Mouse (Mus musculus) embryonic facial prominence, embryonic 12.5 days (tissue): ENCODE data around the gene Hivep3. TPM values are rescaled to one million over a fixed set of nuclear protein-coding genes. Genes with fewer than 3 reads are reported as not detected.

Experiments
- ATAC-seq: fragments of 200-750 bp; cut with Nextera tagmentation; 2 replicates; pipeline ENCODE4 v1.8.0; 2017; ENCODE audit not compliant: insufficient number of reproducible peaks, insufficient read depth, low FRiP score, low TSS enrichment
- H3K27ac ChIP-seq: fragments of 300-500 bp; sonication (generic); 2 replicates; pipeline ENCODE4 v1.5.1; 2016; ENCODE audit warnings: mild to moderate bottlenecking
- H3K27me3 ChIP-seq: fragments of 300-500 bp; sonication (generic); 2 replicates; pipeline ENCODE4 v1.6.1; 2016; ENCODE audit warnings: mild to moderate bottlenecking, moderate library complexity
- H3K36me3 ChIP-seq: fragments of 300-500 bp; sonication (generic); 2 replicates; pipeline ENCODE4 v1.6.1; 2016; ENCODE audit warnings: mild to moderate bottlenecking
- H3K4me1 ChIP-seq: fragments of 300-500 bp; sonication (generic); 2 replicates; pipeline ENCODE4 v1.6.1; 2016
- H3K4me2 ChIP-seq: fragments of 300-500 bp; sonication (generic); replicated peaks from 2 replicates; pipeline ENCODE4 v1.6.1; 2016; ENCODE audit warnings: mild to moderate bottlenecking, moderate library complexity
- H3K4me3 ChIP-seq: fragments of 300-500 bp; sonication (generic); 2 replicates; pipeline ENCODE4 v1.5.1; 2016; ENCODE audit warnings: mild to moderate bottlenecking
- H3K9ac ChIP-seq: fragments of 300-500 bp; sonication (generic); 2 replicates; pipeline ENCODE4 v1.6.1; 2016; ENCODE audit warnings: mild to moderate bottlenecking, moderate library complexity
- H3K9me3 ChIP-seq: fragments of 300-500 bp; sonication (generic); 2 replicates; pipeline ENCODE4 v1.6.1; 2016; ENCODE audit warnings: mild to moderate bottlenecking, moderate library complexity
- WGBS: fragments of 180-500 bp; shearing (Covaris S2); methylation state at CpG from one replicate; pipeline ENCODE4 v1.1.7; 2016; 5-methylcytosine and 5-hydroxymethylcytosine counted together
- polyA plus RNA-seq: library from polyadenylated mRNA; unstranded; fragments of >200 nt; fragmentation: Nextera tagmentation; extraction: Ambion mirVana; gene quantifications from 2 replicates; pipeline ENCODE4 v1.2.1, GENCODE M21; 2016

Gene Hivep3
- polyA plus RNA-seq = 3.2 and 3.5 TPM in 2 replicates

- Histone ChIP-seq H3K4me3 (peak within 1 kb of the TSS; percentile 69), H3K4me1 (peaks cover 4% of the 10 kb centered on the region; the same call in 1 of the 2 replicates), H3K27me3 (peaks cover 17% of the 10 kb centered on the region), H3K9ac (peak within 1 kb of the TSS; percentile 57), H3K27ac (peak within 1 kb of the TSS; percentile 61; the same call in 1 of the 2 replicates), H3K36me3 (no peaks in the 10 kb centered on the region), H3K9me3 (no peaks in the 10 kb centered on the region), H3K4me2 (peak within 1 kb of the TSS; percentile 96)
- WGBS = under 1% methylated on average over 47 of the region's 47 CpGs
- ATAC-seq = peak; percentile 98
Measured at GRCm38 (mm10) chr4:119733184-119733880, at the start of gene Hivep3. Gene Hivep3, plus strand, starts transcription at chr4:119733784.

- ATAC-seq = no peak
- WGBS = 89% methylated on average over 2 of the region's 2 CpGs
Measured at GRCm38 (mm10) chr4:119685746-119686145, 47.8 kb upstream of the Hivep3 start.

GRCm38 (mm10) chr4:119698339-119698738, 35.2 kb upstream of the Hivep3 start:
- 42% methylated on average over 2 of the region's 2 CpGs for WGBS
- no peak for ATAC-seq

More at GRCm38 (mm10) chr4:119685746-119686145, 47.8 kb upstream of the Hivep3 start:
- Histone ChIP-seq H3K9ac (no peak overlapping the region), H3K27me3 (no peaks in the 10 kb centered on the region), H3K4me3 (no peak overlapping the region), H3K36me3 (no peaks in the 10 kb centered on the region), H3K4me1 (no peaks in the 10 kb centered on the region), H3K9me3 (no peaks in the 10 kb centered on the region), H3K4me2 (no peak overlapping the region), H3K27ac (no peak overlapping the region)

GRCm38 (mm10) chr4:119701269-119701954, 32.2 kb upstream of the Hivep3 start:
- Histone ChIP-seq H3K4me3 (no peak overlapping the region), H3K27ac (no peak overlapping the region), H3K9me3 (no peaks in the 10 kb centered on the region), H3K4me2 (no peak overlapping the region), H3K9ac (no peak overlapping the region), H3K36me3 (no peaks in the 10 kb centered on the region), H3K4me1 (peaks cover 7% of the 10 kb centered on the region; the same call in 1 of the 2 replicates), H3K27me3 (no peaks in the 10 kb centered on the region)
- no peak for ATAC-seq
- WGBS = 85% methylated on average over 11 of the region's 11 CpGs

More at GRCm38 (mm10) chr4:119698339-119698738, 35.2 kb upstream of the Hivep3 start:
- Histone ChIP-seq H3K9ac (no peak overlapping the region), H3K4me2 (no peak overlapping the region), H3K4me3 (no peak overlapping the region), H3K36me3 (no peaks in the 10 kb centered on the region), H3K4me1 (peaks cover 7% of the 10 kb centered on the region; the same call in 1 of the 2 replicates), H3K27me3 (no peaks in the 10 kb centered on the region), H3K27ac (no peak overlapping the region), H3K9me3 (no peaks in the 10 kb centered on the region)

GRCm38 (mm10) chr4:119703965-119704364, 29.6 kb upstream of the Hivep3 start:
- Histone ChIP-seq H3K27ac (no peak overlapping the region), H3K4me1 (peaks cover 7% of the 10 kb centered on the region; the same call in 1 of the 2 replicates), H3K9ac (no peak overlapping the region), H3K27me3 (no peaks in the 10 kb centered on the region), H3K36me3 (no peaks in the 10 kb centered on the region), H3K9me3 (no peaks in the 10 kb centered on the region), H3K4me2 (no peak overlapping the region), H3K4me3 (no peak overlapping the region)
- WGBS = 86% methylated on average over 8 of the region's 8 CpGs
- no peak for ATAC-seq

GRCm38 (mm10) chr4:119707326-119707725, 26.3 kb upstream of the Hivep3 start:
- no peaks in the 10 kb centered on the region for H3K9me3 ChIP-seq
- no peaks in the 10 kb centered on the region for H3K27me3 ChIP-seq
- H3K4me2 ChIP-seq = no peak overlapping the region
- peaks cover 2% of the 10 kb centered on the region; the same call in 1 of the 2 replicates for H3K4me1 ChIP-seq
- H3K9ac ChIP-seq = no peak overlapping the region
- 71% methylated on average over 5 of the region's 5 CpGs for WGBS
- no peak overlapping the region for H3K27ac ChIP-seq
- H3K36me3 ChIP-seq = no peaks in the 10 kb centered on the region
- H3K4me3 ChIP-seq = no peak overlapping the region
- no peak for ATAC-seq

- no peaks in the 10 kb centered on the region for H3K27me3 ChIP-seq
- H3K4me2 ChIP-seq = no peak overlapping the region
- H3K4me3 ChIP-seq = no peak overlapping the region
- no peak overlapping the region for H3K9ac ChIP-seq
- 30% methylated on average over 3 of the region's 3 CpGs for WGBS
- ATAC-seq = no peak
- no peaks in the 10 kb centered on the region for H3K9me3 ChIP-seq
- H3K36me3 ChIP-seq = no peaks in the 10 kb centered on the region
- H3K27ac ChIP-seq = no peak overlapping the region
- no peaks in the 10 kb centered on the region for H3K4me1 ChIP-seq
Measured at GRCm38 (mm10) chr4:119707751-119708150, 25.8 kb upstream of the Hivep3 start.

- Histone ChIP-seq H3K27me3 (no peaks in the 10 kb centered on the region), H3K27ac (no peak overlapping the region), H3K4me1 (no peaks in the 10 kb centered on the region), H3K9me3 (no peaks in the 10 kb centered on the region), H3K4me3 (no peak overlapping the region), H3K4me2 (no peak overlapping the region), H3K9ac (no peak overlapping the region), H3K36me3 (no peaks in the 10 kb centered on the region)
- ATAC-seq = no peak
- 77% methylated on average over 4 of the region's 4 CpGs for WGBS
Measured at GRCm38 (mm10) chr4:119710208-119710607, 23.4 kb upstream of the Hivep3 start.

DNA sequence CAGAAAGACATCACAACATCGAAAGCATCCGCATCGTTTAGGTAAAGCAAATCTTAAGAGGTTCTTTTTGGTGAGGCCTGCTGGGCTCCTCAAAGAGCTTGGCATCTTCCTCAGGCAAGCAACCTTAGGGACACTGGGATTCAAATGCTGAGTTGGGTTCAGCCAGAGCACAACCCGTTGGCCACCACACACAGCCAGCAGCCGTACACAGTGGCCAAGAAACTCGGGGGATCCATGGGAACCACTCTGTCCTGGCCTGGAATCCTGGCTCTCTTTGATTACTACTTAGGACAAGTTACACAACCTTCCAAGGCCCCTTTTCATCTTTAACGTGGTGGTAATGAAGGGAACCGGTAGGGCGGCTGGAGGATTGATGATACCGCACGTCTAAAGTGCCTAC, 16.1 kb upstream of the Hivep3 start:
- WGBS = 86% methylated on average over 11 of the region's 11 CpGs

DNA sequence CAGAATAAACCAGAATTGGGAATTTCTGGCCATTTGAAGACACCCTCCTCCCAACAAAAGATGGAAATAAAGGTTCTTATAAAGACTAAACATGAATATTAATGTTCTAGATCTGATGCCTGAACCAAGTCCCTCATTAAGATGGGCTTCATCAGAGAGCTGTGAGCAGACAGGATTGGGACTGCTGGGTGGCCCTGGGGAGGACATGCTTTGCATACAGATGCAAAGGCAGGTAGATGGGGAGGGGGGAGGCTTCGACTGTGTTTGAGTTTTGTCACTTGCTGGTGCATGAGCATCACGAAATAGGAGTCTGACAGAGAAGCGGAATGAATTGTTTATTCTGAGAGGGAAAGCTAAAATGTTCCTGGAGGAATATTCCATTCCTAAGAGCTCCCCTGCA, 12.1 kb upstream of the Hivep3 start:
- Histone ChIP-seq H3K9ac (no peak overlapping the region), H3K27ac (no peak overlapping the region), H3K4me1 (no peaks in the 10 kb centered on the region), H3K9me3 (no peaks in the 10 kb centered on the region), H3K4me2 (no peak overlapping the region), H3K27me3 (no peaks in the 10 kb centered on the region), H3K36me3 (no peaks in the 10 kb centered on the region), H3K4me3 (no peak overlapping the region)
- ATAC-seq = no peak
- 86% methylated on average over 3 of the region's 3 CpGs for WGBS

More for the DNA sequence above, 16.1 kb upstream of the Hivep3 start:
- H3K36me3 ChIP-seq = no peaks in the 10 kb centered on the region
- H3K4me2 ChIP-seq = no peak overlapping the region
- no peaks in the 10 kb centered on the region for H3K9me3 ChIP-seq
- no peak for ATAC-seq
- no peaks in the 10 kb centered on the region for H3K4me1 ChIP-seq
- H3K9ac ChIP-seq = no peak overlapping the region
- no peak overlapping the region for H3K4me3 ChIP-seq
- H3K27me3 ChIP-seq = no peaks in the 10 kb centered on the region
- no peak overlapping the region for H3K27ac ChIP-seq

GRCm38 (mm10) chr4:119726074-119726473, 7.5 kb upstream of the Hivep3 start:
- no peaks in the 10 kb centered on the region for H3K9me3 ChIP-seq
- H3K27ac ChIP-seq = no peak overlapping the region
- H3K4me3 ChIP-seq = no peak overlapping the region
- H3K4me1 ChIP-seq = no peaks in the 10 kb centered on the region
- ATAC-seq = no peak
- H3K36me3 ChIP-seq = no peaks in the 10 kb centered on the region
- WGBS = 54% methylated on average over 5 of the region's 5 CpGs
- no peak overlapping the region for H3K9ac ChIP-seq
- no peak overlapping the region for H3K4me2 ChIP-seq
- no peaks in the 10 kb centered on the region for H3K27me3 ChIP-seq

GRCm38 (mm10) chr4:119727871-119728270, 5.7 kb upstream of the Hivep3 start:
- no peak overlapping the region for H3K27ac ChIP-seq
- H3K4me3 ChIP-seq = no peak overlapping the region
- no peak for ATAC-seq
- no peak overlapping the region for H3K9ac ChIP-seq
- WGBS = 71% methylated on average over 2 of the region's 2 CpGs
- H3K36me3 ChIP-seq = no peaks in the 10 kb centered on the region
- H3K4me1 ChIP-seq = peaks cover under 1% of the 10 kb centered on the region; the same call in 1 of the 2 replicates
- no peaks in the 10 kb centered on the region for H3K27me3 ChIP-seq
- no peak overlapping the region for H3K4me2 ChIP-seq
- no peaks in the 10 kb centered on the region for H3K9me3 ChIP-seq
